Mouse (Mus musculus): ENCODE data around the gene Gm17349. TPM values are rescaled to one million over a fixed set of nuclear protein-coding genes. Genes with fewer than 3 reads are reported as not detected.

Gm17349 gene
- total RNA-seq, 2 experiments from 2014 or later = not detected

GRCm38 (mm10) chr15:99663964-99664599, 41.2 kb downstream of the Gm17349 start:
- no peak for ATAC-seq (ENCODE audit: poor library complexity, severe bottlenecking)

- no peak for ATAC-seq (ENCODE audit: poor library complexity, severe bottlenecking)
Observed at GRCm38 (mm10) chr15:99662371-99662770, 42.9 kb downstream of the Gm17349 start.

GRCm38 (mm10) chr15:99661121-99661830, 44.0 kb downstream of the Gm17349 start:
- no peak for ATAC-seq (ENCODE audit: poor library complexity, severe bottlenecking)

- no peak for ATAC-seq (ENCODE audit: poor library complexity, severe bottlenecking)
Observed at GRCm38 (mm10) chr15:99658437-99658836, 46.9 kb downstream of the Gm17349 start.

GRCm38 (mm10) chr15:99655956-99656355, 49.3 kb downstream of the Gm17349 start:
- no peak for ATAC-seq (ENCODE audit: poor library complexity, severe bottlenecking)

GRCm38 (mm10) chr15:99653876-99654275, 51.4 kb downstream of the Gm17349 start:
- ATAC-seq (ENCODE audit: poor library complexity, severe bottlenecking) = no peak

- ATAC-seq (ENCODE audit: poor library complexity, severe bottlenecking) = no peak
Observed at GRCm38 (mm10) chr15:99653291-99653690, 52.0 kb downstream of the Gm17349 start.

Other genes with a start within 250 kb of the Gm17349 start
- gene Nckap5l, start 247.7 kb downstream of the Gm17349 start, total RNA-seq (2015) = 0.84 and 4.0 TPM in 2 replicates
- gene Nckap5l, start 247.7 kb downstream of the Gm17349 start, total RNA-seq (2017) = 0.73 TPM in 1 of 2 replicates, not detected in the other
- gene Bcdin3d, start 230.8 kb downstream of the Gm17349 start, total RNA-seq (2015) = 8.2 and 9.8 TPM in 2 replicates
- 3.6 and 4.6 TPM in 2 replicates for gene Bcdin3d, start 230.8 kb downstream of the Gm17349 start, total RNA-seq (2017)
- gene Faim2, start 177.3 kb downstream of the Gm17349 start, total RNA-seq (2015) = 0.04 TPM in 1 of 2 replicates, not detected in the other
- gene Faim2, start 177.3 kb downstream of the Gm17349 start, total RNA-seq (2017) = 0.49 TPM in 1 of 2 replicates, not detected in the other
- not detected in 2 replicates for gene Aqp2, start 126.4 kb downstream of the Gm17349 start, total RNA-seq (2015)
- not detected in 2 replicates for gene Aqp2, start 126.4 kb downstream of the Gm17349 start, total RNA-seq (2017)
- gene Aqp5, start 114.7 kb downstream of the Gm17349 start, total RNA-seq (2015) = not detected in 2 replicates
- gene Aqp5, start 114.7 kb downstream of the Gm17349 start, total RNA-seq (2017) = not detected in 2 replicates
- not detected in 2 replicates for gene Aqp6, start 104.1 kb downstream of the Gm17349 start, total RNA-seq (2015)
- gene Aqp6, start 104.1 kb downstream of the Gm17349 start, total RNA-seq (2017) = not detected in 2 replicates
- 136 and 140 TPM in 2 replicates for gene Racgap1, start 53.8 kb downstream of the Gm17349 start, total RNA-seq (2015)
- 184 and 201 TPM in 2 replicates for gene Racgap1, start 53.8 kb downstream of the Gm17349 start, total RNA-seq (2017)
- 0.05 TPM in 1 of 2 replicates, not detected in the other for gene Asic1, start 35.1 kb downstream of the Gm17349 start, total RNA-seq (2015)
- gene Asic1, start 35.1 kb downstream of the Gm17349 start, total RNA-seq (2017) = 0.11 TPM in 1 of 2 replicates, not detected in the other
- gene Smarcd1, start 3.4 kb downstream of the Gm17349 start, total RNA-seq (2015) = 12.0 and 12.4 TPM in 2 replicates
- gene Smarcd1, start 3.4 kb downstream of the Gm17349 start, total RNA-seq (2017) = 9.3 and 16.1 TPM in 2 replicates
- gene Gpd1, start 12.0 kb upstream of the Gm17349 start, total RNA-seq (2015) = 0.11 TPM in 1 of 2 replicates, not detected in the other
- 0.20 and 0.26 TPM in 2 replicates for gene Gpd1, start 12.0 kb upstream of the Gm17349 start, total RNA-seq (2017)
- 67.3 and 78.1 TPM in 2 replicates for gene Cox14, start 20.1 kb upstream of the Gm17349 start, total RNA-seq (2015)
- gene Cox14, start 20.1 kb upstream of the Gm17349 start, total RNA-seq (2017) = 15.4 and 25.6 TPM in 2 replicates
- gene Cers5, start 67.4 kb upstream of the Gm17349 start, total RNA-seq (2015) = 64.6 and 75.6 TPM in 2 replicates
- 42.3 and 45.3 TPM in 2 replicates for gene Cers5, start 67.4 kb upstream of the Gm17349 start, total RNA-seq (2017)
- gene Lima1, start 170.0 kb upstream of the Gm17349 start, total RNA-seq (2015) = 17.7 and 22.6 TPM in 2 replicates
- gene Lima1, start 170.0 kb upstream of the Gm17349 start, total RNA-seq (2017) = 27.1 and 37.8 TPM in 2 replicates